Mouse (Mus musculus) heart, embryonic 12.5 days (tissue): ENCODE measurements at regions not wholly inside any gene's neighbourhood (a gene's known extent, or its start where the extent isn't known, plus 50 kb on each side); places are given as distances from the start of the nearest gene placed in this dataset.

Experiments
- ATAC-seq: fragments of 200-750 bp; cut with Nextera tagmentation; 2 replicates; pipeline ENCODE4 v1.8.0; 2017; ENCODE audit warnings: moderate TSS enrichment, moderate library complexity; ENCODE audit not compliant: insufficient number of reproducible peaks, low FRiP score
- H3K27ac ChIP-seq: fragments of 300-500 bp; sonication (generic); 2 replicates; pipeline ENCODE4 v1.5.1; 2016; ENCODE audit warnings: mild to moderate bottlenecking, moderate library complexity; ENCODE audit not compliant: poor library complexity, severe bottlenecking
- H3K27me3 ChIP-seq: fragments of 300-500 bp; sonication (generic); replicated peaks from 2 replicates; pipeline ENCODE4 v1.6.1; 2016; ENCODE audit warnings: mild to moderate bottlenecking, moderate library complexity
- H3K36me3 ChIP-seq: fragments of 300-500 bp; sonication (generic); 2 replicates; pipeline ENCODE4 v1.6.1; 2016; ENCODE audit warnings: mild to moderate bottlenecking, moderate library complexity
- H3K4me1 ChIP-seq: fragments of 300-500 bp; sonication (generic); replicated peaks from 2 replicates; pipeline ENCODE4 v1.6.1; 2016; ENCODE audit warnings: mild to moderate bottlenecking
- H3K4me2 ChIP-seq: fragments of 300-500 bp; sonication (generic); 2 replicates; pipeline ENCODE4 v1.6.1; 2016; ENCODE audit warnings: mild to moderate bottlenecking, moderate library complexity
- H3K4me3 ChIP-seq: fragments of 300-500 bp; sonication (generic); 2 replicates; pipeline ENCODE4 v1.5.1; 2016; ENCODE audit warnings: mild to moderate bottlenecking
- H3K9ac ChIP-seq: fragments of 300-500 bp; sonication (generic); 2 replicates; pipeline ENCODE4 v1.6.1; 2016; ENCODE audit warnings: mild to moderate bottlenecking, moderate library complexity
- H3K9me3 ChIP-seq: fragments of 300-500 bp; sonication (generic); replicated peaks from 2 replicates; pipeline ENCODE4 v1.6.1; 2016; ENCODE audit warnings: mild to moderate bottlenecking, moderate library complexity
- WGBS: fragments of 180-500 bp; shearing (Covaris S2); methylation state at CpG from one replicate; pipeline ENCODE4 v1.1.7; 2016; 5-methylcytosine and 5-hydroxymethylcytosine counted together

DNA sequence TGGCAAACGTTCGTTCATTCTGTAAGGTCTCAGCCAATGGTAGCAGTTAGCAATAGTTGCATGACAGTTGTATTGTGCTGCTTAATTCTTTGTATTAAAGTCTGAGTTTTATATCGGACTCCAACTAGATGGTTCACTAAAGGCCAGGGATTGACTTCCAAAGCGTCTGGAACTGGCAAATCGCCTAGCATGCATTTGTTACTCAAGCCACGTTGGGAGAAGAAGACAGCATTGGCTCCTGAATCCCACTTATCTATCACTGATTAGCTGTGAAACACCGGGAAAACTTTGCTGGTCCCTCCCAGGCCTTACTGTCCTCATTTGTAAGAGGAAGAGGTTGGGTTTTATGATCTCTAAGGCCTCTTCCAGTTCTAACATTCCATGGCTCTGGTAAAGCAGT is 124.8 kb upstream of the Igf1 start:
- no peaks in the 10 kb centered on the region for H3K27me3 ChIP-seq
- H3K9me3 ChIP-seq: no peaks in the 10 kb centered on the region
- H3K4me2 ChIP-seq: no peak overlapping the region
- no peak overlapping the region for H3K27ac ChIP-seq
- H3K4me3 ChIP-seq: no peak overlapping the region
- ATAC-seq: no peak
- no peaks in the 10 kb centered on the region for H3K36me3 ChIP-seq
- H3K9ac ChIP-seq: no peak overlapping the region
- WGBS: 71% methylated on average over 7 of the region's 7 CpGs
- H3K4me1 ChIP-seq: no peaks in the 10 kb centered on the region

DNA sequence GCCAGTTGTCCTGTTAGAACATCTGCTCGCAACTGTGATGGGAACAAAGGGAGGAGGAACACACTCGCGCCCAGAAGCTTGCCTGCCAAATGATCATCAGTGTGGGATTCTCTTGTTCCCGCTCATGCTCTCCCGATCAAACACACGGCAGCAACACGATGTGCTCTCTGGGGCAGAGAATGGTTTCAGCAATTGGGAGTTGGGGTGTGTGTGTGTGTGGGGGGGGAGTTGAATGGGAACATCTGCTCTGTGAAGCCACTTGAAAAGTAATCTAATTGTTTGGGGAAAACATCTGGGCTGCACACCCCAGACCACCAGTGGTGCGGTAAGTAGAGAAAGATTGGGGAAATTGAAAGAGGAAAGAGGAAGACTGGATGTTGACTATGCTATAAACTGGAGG is 117.7 kb upstream of the Igf1 start:
- Histone ChIP-seq H3K9me3 (no peaks in the 10 kb centered on the region), H3K4me3 (no peak overlapping the region), H3K4me2 (no peak overlapping the region), H3K36me3 (no peaks in the 10 kb centered on the region), H3K9ac (no peak overlapping the region), H3K27ac (no peak overlapping the region), H3K27me3 (no peaks in the 10 kb centered on the region), H3K4me1 (no peaks in the 10 kb centered on the region)
- no peak for ATAC-seq
- 78% methylated on average over 8 of the region's 8 CpGs for WGBS

DNA sequence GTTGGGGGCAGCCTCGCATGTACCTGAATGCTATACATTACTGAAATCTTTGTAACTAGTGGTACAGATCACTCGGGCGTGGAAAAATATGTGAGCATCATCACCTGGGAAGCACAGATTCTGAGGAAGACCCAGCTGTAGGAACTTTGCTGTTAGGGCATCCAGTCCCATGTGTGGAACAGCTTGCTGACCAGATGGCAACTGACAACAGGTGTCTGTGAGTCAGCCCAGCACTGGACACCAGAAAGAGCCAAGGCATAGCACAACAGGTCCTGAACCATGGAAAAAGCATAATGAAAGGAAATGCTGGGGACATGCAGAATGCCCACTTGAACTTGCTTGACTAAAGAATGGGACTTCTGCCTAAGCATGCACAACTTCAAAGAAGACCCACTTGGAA is 115.3 kb upstream of the Igf1 start:
- Histone ChIP-seq H3K9me3 (no peaks in the 10 kb centered on the region), H3K4me3 (no peak overlapping the region), H3K4me1 (no peaks in the 10 kb centered on the region), H3K27ac (no peak overlapping the region), H3K36me3 (no peaks in the 10 kb centered on the region), H3K4me2 (no peak overlapping the region), H3K9ac (no peak overlapping the region), H3K27me3 (no peaks in the 10 kb centered on the region)
- WGBS: 81% methylated on average over 3 of the region's 3 CpGs
- no peak for ATAC-seq

DNA sequence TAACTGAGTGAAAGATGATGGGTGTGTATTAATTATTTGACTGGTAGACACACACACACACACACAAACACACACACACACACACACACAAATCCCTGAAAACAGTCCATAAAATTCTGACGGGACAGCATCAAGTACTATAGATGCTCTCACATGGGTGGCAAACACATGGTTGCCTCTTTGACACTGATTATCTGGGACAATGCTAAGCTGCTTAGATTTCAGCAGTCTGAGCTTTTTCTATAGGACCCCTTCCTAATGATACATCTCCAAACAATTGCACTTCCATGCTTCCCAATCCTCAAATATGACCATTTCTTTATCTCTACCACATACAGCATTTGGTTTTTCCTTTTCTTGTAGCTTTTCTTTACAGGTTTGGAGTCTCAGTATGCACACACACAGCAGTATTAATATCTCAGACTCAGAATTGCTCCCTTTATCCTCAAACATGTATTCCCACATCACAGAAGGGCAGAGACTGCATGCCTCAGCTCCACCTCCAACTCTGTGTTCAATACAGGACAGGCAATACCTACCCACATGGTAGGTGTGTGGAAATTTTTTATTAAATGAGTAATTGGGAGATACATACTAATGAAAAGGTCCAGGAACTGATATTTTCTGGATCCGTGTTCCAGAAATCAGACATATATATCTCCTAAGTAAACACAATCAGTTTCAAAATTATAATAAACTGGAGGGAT is 110.1 kb upstream of the Igf1 start:
- Histone ChIP-seq H3K36me3 (no peaks in the 10 kb centered on the region), H3K27me3 (no peaks in the 10 kb centered on the region), H3K4me1 (no peaks in the 10 kb centered on the region), H3K9ac (no peak overlapping the region), H3K4me2 (no peak overlapping the region), H3K9me3 (no peaks in the 10 kb centered on the region), H3K27ac (no peak overlapping the region), H3K4me3 (no peak overlapping the region)
- no peak for ATAC-seq
- WGBS: 89% methylated on average over 2 of the region's 2 CpGs

DNA sequence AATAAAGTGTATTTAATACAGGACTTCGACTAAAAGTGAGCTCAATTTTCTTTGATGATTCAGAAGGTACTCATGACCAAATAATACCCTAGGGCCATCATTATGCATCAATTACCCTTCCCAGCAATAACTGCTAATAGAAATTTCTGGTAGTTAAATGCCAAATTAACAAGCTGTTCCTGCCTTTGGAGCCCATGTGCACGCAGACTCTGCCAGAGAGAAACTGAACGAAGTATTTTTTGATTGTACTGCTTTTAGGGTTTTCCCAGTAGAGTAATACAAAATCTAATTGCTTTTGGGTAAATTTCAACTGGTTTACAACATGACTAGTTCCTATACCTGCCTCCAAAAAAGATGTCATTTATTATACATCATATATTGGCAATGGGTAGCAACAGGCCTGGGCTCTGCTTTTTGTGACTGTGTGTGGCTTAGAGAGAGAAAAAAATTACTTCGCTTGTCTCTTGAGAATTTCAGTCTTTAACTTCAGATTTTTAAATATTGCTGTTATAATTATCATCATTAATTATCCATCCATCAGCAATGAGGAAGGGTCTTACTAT is 109.4 kb upstream of the Igf1 start:
- 79% methylated on average over 4 of the region's 4 CpGs for WGBS
- Histone ChIP-seq H3K9ac (no peak overlapping the region), H3K36me3 (no peaks in the 10 kb centered on the region), H3K4me3 (no peak overlapping the region), H3K27ac (no peak overlapping the region), H3K4me2 (no peak overlapping the region), H3K4me1 (no peaks in the 10 kb centered on the region), H3K27me3 (no peaks in the 10 kb centered on the region), H3K9me3 (no peaks in the 10 kb centered on the region)
- ATAC-seq: no peak

DNA sequence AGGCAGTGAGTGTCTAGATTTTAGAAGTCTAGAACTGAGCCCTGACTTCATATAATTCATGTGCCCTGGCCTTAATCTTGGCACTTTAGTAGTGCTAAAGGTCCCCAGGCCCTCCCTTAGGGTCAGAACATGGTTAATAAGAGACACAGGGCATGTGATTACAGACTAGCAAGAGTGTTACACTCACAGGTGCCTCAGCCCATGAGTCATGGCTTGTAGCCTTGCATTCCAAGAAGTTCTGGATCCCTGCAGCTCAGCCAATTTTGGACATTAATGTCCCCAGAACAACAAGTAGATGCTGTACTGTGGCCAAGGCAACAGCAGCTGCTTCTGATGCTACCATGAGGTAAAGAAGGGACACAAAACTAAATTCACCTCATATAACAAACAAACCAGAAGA is 107.7 kb upstream of the Igf1 start:
- Histone ChIP-seq H3K27ac (no peak overlapping the region), H3K4me2 (no peak overlapping the region), H3K36me3 (no peaks in the 10 kb centered on the region), H3K9ac (no peak overlapping the region), H3K4me3 (no peak overlapping the region), H3K9me3 (no peaks in the 10 kb centered on the region), H3K27me3 (no peaks in the 10 kb centered on the region), H3K4me1 (no peaks in the 10 kb centered on the region)
- ATAC-seq: no peak

DNA sequence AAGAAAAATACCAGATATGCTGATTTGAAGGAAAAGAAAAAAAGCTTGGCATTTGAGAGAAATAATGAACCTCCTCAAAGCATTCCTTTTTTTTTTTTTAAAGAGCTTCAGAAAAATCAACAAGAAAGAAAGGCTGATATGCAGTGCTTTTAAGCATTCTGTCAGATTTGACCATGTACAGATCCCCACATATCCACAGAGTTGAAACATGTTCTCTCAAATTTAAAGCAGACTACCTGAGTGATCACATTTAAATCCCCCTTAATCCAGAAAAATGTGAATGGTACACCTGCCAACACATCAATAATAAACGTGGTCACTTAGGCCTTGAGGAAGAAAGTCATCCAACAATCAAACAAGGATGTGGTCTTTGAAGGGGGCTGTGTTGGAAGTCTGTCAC is 107.1 kb upstream of the Igf1 start:
- no peaks in the 10 kb centered on the region for H3K27me3 ChIP-seq
- no peaks in the 10 kb centered on the region for H3K9me3 ChIP-seq
- WGBS: 25% methylated on average over 1 of the region's 1 CpGs
- no peak for ATAC-seq
- H3K4me2 ChIP-seq: no peak overlapping the region
- H3K4me3 ChIP-seq: no peak overlapping the region
- no peaks in the 10 kb centered on the region for H3K4me1 ChIP-seq
- H3K9ac ChIP-seq: no peak overlapping the region
- H3K27ac ChIP-seq: no peak overlapping the region
- no peaks in the 10 kb centered on the region for H3K36me3 ChIP-seq

DNA sequence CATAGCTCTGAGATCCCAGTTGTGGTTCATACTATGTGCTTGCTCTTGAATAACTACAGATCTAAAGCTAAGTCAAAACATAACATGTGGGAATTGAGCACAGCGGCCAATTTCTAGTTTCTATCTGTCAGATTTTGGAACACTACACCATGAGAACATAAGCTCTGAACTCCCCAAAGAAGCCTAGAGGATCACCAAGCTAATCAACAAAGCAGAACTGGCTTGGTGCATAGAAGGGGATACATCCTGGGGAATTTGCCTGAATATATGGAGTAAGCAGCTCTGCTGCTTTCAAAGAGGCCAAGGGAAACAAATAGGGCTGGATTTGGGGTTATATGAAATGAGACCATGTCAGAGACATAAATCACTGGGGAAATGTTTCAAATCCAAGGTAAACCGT is 105.9 kb upstream of the Igf1 start:
- Histone ChIP-seq H3K36me3 (no peaks in the 10 kb centered on the region), H3K4me3 (no peak overlapping the region), H3K9ac (no peak overlapping the region), H3K4me1 (no peaks in the 10 kb centered on the region), H3K27me3 (no peaks in the 10 kb centered on the region), H3K9me3 (no peaks in the 10 kb centered on the region), H3K4me2 (no peak overlapping the region), H3K27ac (no peak overlapping the region)
- ATAC-seq: no peak
- WGBS: 74% methylated on average over 2 of the region's 2 CpGs

DNA sequence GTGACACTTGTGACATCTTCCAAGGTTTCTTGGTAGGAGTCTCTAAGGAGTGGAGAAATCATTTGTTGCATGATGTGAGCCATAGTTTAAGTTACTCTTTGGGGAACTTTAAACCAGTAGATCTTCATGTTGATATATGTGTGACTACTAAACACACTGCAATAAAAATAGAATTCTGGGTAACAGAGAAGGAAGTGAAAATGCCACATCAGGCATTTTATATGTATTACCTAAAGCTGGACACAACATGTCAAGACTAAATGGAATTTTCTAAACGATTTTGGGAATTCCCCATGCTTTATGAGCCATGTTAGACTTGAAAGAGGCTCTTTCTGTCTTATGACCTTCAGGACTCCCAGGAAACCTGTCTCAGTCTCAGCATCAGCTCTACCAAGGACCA is 104.6 kb upstream of the Igf1 start:
- no peak for ATAC-seq
- H3K4me3 ChIP-seq: no peak overlapping the region
- H3K9ac ChIP-seq: no peak overlapping the region
- H3K4me1 ChIP-seq: no peaks in the 10 kb centered on the region
- no peak overlapping the region for H3K27ac ChIP-seq
- H3K9me3 ChIP-seq: no peaks in the 10 kb centered on the region
- no peak overlapping the region for H3K4me2 ChIP-seq
- no peaks in the 10 kb centered on the region for H3K27me3 ChIP-seq
- no peaks in the 10 kb centered on the region for H3K36me3 ChIP-seq
- WGBS: 36% methylated on average over 1 of the region's 1 CpGs

DNA sequence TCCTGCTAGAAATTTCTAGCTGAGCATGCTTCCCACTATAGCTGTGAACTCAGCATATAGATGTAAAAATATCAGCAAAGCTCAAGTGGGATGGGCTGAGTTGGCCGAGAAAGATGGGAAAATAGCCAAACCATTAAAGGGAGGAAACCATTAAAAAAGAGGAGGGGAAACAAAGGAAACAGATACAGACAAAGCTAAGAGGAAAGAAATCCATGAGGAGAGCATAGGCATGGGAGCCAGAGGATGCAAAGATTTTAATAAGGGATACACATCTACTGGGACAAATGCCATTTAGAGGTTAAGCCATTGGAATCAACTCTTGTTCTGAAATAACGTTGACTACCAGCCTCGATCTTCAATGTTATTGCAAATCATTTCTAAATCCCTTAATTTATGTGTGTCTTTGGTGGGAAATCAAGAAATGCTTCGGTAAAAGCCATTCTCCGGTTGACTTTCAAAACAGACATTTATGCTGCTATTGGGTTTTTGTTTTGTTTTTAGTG is 96.5 kb upstream of the Igf1 start:
- H3K27me3 ChIP-seq: no peaks in the 10 kb centered on the region
- H3K9ac ChIP-seq: no peak overlapping the region
- H3K4me2 ChIP-seq: no peak overlapping the region
- no peak overlapping the region for H3K4me3 ChIP-seq
- no peaks in the 10 kb centered on the region for H3K36me3 ChIP-seq
- H3K4me1 ChIP-seq: no peaks in the 10 kb centered on the region
- no peak overlapping the region for H3K27ac ChIP-seq
- WGBS: 65% methylated on average over 5 of the region's 5 CpGs
- no peaks in the 10 kb centered on the region for H3K9me3 ChIP-seq
- ATAC-seq: no peak

DNA sequence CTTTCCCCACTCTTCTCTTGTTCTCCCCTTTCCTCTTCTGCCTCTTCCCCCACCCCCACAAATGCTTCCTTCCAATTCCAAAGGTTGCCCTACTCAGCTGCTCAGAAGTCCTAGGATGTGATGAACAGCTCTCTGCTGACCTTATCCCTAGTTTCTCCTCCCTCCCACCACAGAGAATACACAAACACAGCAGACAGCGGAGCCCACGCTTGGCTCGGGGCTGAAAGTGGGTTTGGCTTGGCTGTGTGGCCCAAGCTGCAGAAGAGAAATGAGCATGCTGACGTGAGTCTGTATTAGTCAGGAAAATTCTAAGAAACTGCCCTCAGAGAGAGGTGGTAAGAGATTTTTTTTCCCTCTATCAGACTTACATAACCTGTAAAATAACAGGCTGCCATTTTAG is 70.5 kb upstream of the Igf1 start:
- 45% methylated on average over 4 of the region's 4 CpGs for WGBS
- H3K9me3 ChIP-seq: no peaks in the 10 kb centered on the region
- H3K4me3 ChIP-seq: no peak overlapping the region
- H3K4me2 ChIP-seq: no peak overlapping the region
- no peaks in the 10 kb centered on the region for H3K4me1 ChIP-seq
- no peak for ATAC-seq
- no peaks in the 10 kb centered on the region for H3K27me3 ChIP-seq
- H3K27ac ChIP-seq: no peak overlapping the region
- no peaks in the 10 kb centered on the region for H3K36me3 ChIP-seq
- no peak overlapping the region for H3K9ac ChIP-seq

DNA sequence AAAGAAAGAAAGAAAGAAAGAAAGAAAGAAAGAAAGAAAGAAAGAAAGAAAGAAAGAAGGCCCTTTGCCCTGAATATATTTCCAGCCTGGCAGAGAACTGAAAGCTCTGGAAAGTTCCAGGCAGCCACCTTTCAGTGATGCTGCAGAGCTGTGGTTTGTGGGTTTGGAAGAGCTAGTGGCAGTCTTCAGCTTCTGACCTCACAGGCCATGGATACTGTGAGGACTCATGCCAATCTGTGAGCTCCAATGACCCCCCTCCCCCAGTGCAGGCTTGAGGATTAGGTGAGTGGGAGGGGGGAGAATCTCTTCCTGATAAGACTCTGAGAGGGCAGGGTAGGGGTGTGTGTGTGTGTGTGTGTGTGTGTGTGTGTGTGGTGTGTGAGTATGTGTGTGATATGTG is 65.7 kb upstream of the Igf1 start:
- ATAC-seq: no peak
- H3K9me3 ChIP-seq: no peaks in the 10 kb centered on the region
- no peaks in the 10 kb centered on the region for H3K4me1 ChIP-seq

More for the DNA sequence above, 65.7 kb upstream of the Igf1 start:
- Histone ChIP-seq H3K4me2 (no peak overlapping the region), H3K27me3 (no peaks in the 10 kb centered on the region), H3K4me3 (no peak overlapping the region), H3K9ac (no peak overlapping the region), H3K36me3 (no peaks in the 10 kb centered on the region), H3K27ac (no peak overlapping the region)
